Mouse (Mus musculus): ENCODE measurements around the gene Zfp108. TPM values are rescaled to one million over a fixed set of nuclear protein-coding genes. Genes with fewer than 3 reads are reported as not detected.

The Zfp108 gene
- total and polyA plus RNA-seq, 2 experiments from 2014 or later, result 3.1 to 13.0 TPM

DNA sequence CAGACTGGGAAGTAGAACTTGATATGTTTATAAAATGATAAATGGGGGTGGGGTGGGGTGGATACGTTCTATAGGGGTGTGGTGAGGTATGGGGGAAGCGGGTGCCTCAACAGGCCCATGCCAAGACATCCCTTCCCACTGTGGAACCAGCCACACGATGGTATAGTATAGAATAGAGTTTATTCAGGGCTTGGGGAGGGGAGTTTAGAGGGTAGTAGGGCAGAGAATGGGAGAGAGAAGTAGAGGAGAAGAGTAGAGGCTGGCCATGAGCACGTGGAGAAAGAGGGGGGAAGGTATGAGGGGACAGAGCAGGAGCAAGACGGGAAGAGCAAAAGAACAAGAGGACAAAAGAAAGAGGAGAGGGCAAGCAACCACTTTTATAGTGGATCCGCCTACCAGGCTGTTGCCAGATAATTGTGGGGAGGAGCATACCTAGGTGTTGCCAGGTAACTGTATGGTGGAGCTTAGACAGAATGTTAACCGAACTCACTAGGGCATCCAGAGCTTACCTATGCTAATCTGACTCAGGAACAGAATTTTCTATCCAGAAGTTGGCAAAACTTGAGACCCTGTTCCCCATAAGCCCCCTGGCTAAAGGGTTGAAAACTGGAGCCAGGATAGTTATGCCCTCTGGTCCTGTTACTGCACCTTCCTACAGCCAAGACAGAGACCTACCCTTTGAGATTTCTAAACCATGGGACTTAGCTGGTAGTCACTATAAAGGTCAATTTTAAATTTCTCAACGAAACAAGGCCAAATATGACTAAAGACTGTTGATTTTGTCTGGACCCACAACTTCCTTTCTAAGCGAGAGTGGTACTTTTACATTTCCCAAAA lies 597 bp upstream of the Zfp108 start:
- no peaks in the 10 kb centered on the region for H3K27me3 ChIP-seq (ENCODE audit: insufficient read depth, low read length)
- 64% methylated on average over 9 of the region's 9 CpGs for WGBS
- no peak for TF ChIP-seq CTCF (IDR thresholded peaks at IDR 0.05; ENCODE audit: low read depth)
- peak overlapping the region; percentile 53 for H3K4me3 ChIP-seq (ENCODE audit: low read depth, low read length)
- no peak overlapping the region for H3K9ac ChIP-seq
- H3K27ac ChIP-seq (ENCODE audit: low read depth, low read length), result no peak overlapping the region
- ATAC-seq (peak; percentile 17; the same call in 1 of the 2 replicates), DNase-seq (no peak)
- H3K4me1 ChIP-seq (ENCODE audit: insufficient read depth), result peaks cover 14% of the 10 kb centered on the region
- no peaks in the 10 kb centered on the region for H3K36me3 ChIP-seq (ENCODE audit: insufficient read depth)
- peak overlapping the region; percentile 71 for H3K4me2 ChIP-seq (ENCODE audit: low read depth)
- no peaks in the 10 kb centered on the region for H3K9me3 ChIP-seq (ENCODE audit: low read length)

GRCm38 (mm10) chr7:24259306-24259999 lies 4.9 kb downstream of the Zfp108 start:
- Histone ChIP-seq H3K9ac (no peak overlapping the region), H3K36me3 (ENCODE audit: insufficient read depth) (peaks cover 24% of the 10 kb centered on the region), H3K9me3 (ENCODE audit: low read length) (no peaks in the 10 kb centered on the region), H3K27ac (ENCODE audit: low read depth, low read length) (no peak overlapping the region), H3K4me2 (ENCODE audit: low read depth) (no peak overlapping the region), H3K4me1 (ENCODE audit: insufficient read depth) (peaks cover 10% of the 10 kb centered on the region), H3K27me3 (ENCODE audit: insufficient read depth, low read length) (no peaks in the 10 kb centered on the region), H3K4me3 (ENCODE audit: low read depth, low read length) (no peak overlapping the region)
- DNase-seq, result no peak
- no peak for ATAC-seq
- TF ChIP-seq CTCF (IDR thresholded peaks at IDR 0.05; ENCODE audit: low read depth), result no peak
- 91% methylated on average over 13 of the region's 13 CpGs for WGBS

DNA sequence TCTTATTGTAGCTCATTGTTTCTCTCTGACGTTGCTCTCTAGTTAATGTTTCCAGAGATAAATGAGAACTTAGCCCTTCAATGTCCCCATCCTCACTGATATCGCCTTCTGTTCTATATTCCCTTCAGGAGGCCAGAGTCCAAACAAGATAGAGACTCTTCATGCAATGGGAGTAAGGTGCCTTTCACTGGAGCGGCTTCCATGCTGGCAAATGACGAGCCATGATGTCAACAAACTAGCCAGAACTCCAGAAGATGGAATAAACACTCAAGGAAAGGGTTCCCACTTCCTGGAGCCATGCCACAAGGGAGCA lies 5.4 kb downstream of the Zfp108 start:
- Histone ChIP-seq H3K36me3 (ENCODE audit: insufficient read depth) (peaks cover 24% of the 10 kb centered on the region), H3K27ac (ENCODE audit: low read depth, low read length) (no peak overlapping the region), H3K4me2 (ENCODE audit: low read depth) (no peak overlapping the region), H3K9ac (no peak overlapping the region), H3K9me3 (ENCODE audit: low read length) (no peaks in the 10 kb centered on the region), H3K4me3 (ENCODE audit: low read depth, low read length) (no peak overlapping the region), H3K4me1 (ENCODE audit: insufficient read depth) (peaks cover 9% of the 10 kb centered on the region), H3K27me3 (ENCODE audit: insufficient read depth, low read length) (no peaks in the 10 kb centered on the region)
- ATAC-seq (no peak), DNase-seq (no peak)
- 92% methylated on average over 4 of the region's 4 CpGs for WGBS
- no peak for TF ChIP-seq CTCF (IDR thresholded peaks at IDR 0.05; ENCODE audit: low read depth)

- ATAC-seq (no peak), DNase-seq (no peak)
- H3K27me3 ChIP-seq (ENCODE audit: insufficient read depth, low read length), result no peaks in the 10 kb centered on the region
- H3K4me1 ChIP-seq (ENCODE audit: insufficient read depth), result peaks cover 4% of the 10 kb centered on the region; the same call in 1 of the 2 replicates
- no peaks in the 10 kb centered on the region for H3K36me3 ChIP-seq (ENCODE audit: insufficient read depth)
- H3K4me2 ChIP-seq (ENCODE audit: low read depth), result no peak overlapping the region
- H3K9me3 ChIP-seq (ENCODE audit: low read length), result no peaks in the 10 kb centered on the region
- 60% methylated on average over 24 of the region's 24 CpGs for WGBS
- H3K9ac ChIP-seq, result no peak overlapping the region
- no peak overlapping the region for H3K27ac ChIP-seq (ENCODE audit: low read depth, low read length)
- no peak overlapping the region for H3K4me3 ChIP-seq (ENCODE audit: low read depth, low read length)
- no peak for TF ChIP-seq CTCF (IDR thresholded peaks at IDR 0.05; ENCODE audit: low read depth)
These were observed 13.9 kb downstream of the Zfp108 start for GRCm38 (mm10) chr7:24268176-24269155.

DNA sequence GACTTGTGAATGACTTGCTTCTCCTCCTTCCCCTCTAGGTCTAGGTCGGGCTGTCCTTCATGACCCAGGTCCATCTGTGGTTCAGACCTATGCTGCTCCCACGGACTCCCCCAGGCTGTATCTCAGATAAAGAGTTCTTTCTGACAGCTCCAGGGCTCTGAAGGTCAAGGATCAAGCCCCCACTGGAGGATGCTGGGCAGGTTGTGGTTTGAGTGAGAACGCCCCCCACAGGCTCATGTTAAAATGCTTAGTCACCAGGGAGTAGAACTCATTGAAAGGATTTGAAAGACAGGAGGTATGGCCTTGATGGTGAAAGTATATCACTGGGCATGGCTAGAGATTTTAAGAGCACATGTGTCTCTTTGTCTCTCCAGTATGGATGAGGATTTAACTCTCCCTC lies 14.7 kb downstream of the Zfp108 start:
- peaks cover 6% of the 10 kb centered on the region; the same call in 1 of the 2 replicates for H3K36me3 ChIP-seq (ENCODE audit: insufficient read depth)
- no peak for TF ChIP-seq CTCF (IDR thresholded peaks at IDR 0.05; ENCODE audit: low read depth)
- H3K4me3 ChIP-seq (ENCODE audit: low read depth, low read length), result no peak overlapping the region
- ATAC-seq (no peak), DNase-seq (no peak)
- no peaks in the 10 kb centered on the region for H3K27me3 ChIP-seq (ENCODE audit: insufficient read depth, low read length)
- peaks cover 4% of the 10 kb centered on the region; the same call in 1 of the 2 replicates for H3K4me1 ChIP-seq (ENCODE audit: insufficient read depth)
- H3K4me2 ChIP-seq (ENCODE audit: low read depth), result no peak overlapping the region
- no peak overlapping the region for H3K27ac ChIP-seq (ENCODE audit: low read depth, low read length)
- 82% methylated on average over 3 of the region's 3 CpGs for WGBS
- no peaks in the 10 kb centered on the region for H3K9me3 ChIP-seq (ENCODE audit: low read length)
- H3K9ac ChIP-seq, result no peak overlapping the region

DNA sequence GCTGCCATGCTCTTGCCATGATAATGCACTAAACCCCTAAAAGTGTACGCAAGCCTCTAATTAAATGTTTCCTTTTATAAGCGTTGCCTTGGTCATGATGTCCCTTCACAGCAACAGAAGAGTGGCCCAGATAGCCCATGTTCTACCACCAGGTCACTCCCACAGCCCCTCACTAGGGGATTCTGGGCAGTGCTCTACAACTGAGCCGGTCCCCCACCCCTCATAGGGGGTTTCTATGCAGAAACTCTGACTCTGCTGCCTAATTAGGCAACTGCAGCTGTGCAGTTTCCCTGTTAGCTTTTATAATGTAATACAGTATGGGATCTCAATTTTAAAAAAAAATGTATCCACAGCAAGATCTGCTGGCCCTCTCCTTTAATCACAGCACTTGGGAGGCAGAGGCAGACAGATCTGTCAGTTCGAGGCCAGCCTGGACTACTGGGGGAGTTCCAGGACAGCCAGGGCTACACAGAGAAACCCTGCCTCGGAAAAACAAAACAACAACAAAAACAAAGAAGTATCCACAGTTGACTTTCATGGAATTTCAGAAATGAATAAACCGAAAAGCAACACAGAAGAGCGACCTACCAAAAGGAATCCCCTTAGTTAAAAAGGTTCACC lies 15.2 kb downstream of the Zfp108 start:
- no peak for TF ChIP-seq CTCF (IDR thresholded peaks at IDR 0.05; ENCODE audit: low read depth)
- Histone ChIP-seq H3K9me3 (ENCODE audit: low read length) (no peaks in the 10 kb centered on the region), H3K36me3 (ENCODE audit: insufficient read depth) (peaks cover 11% of the 10 kb centered on the region; the same call in 1 of the 2 replicates), H3K9ac (peak overlapping the region; percentile 60), H3K4me1 (ENCODE audit: insufficient read depth) (peaks cover 4% of the 10 kb centered on the region; the same call in 1 of the 2 replicates), H3K4me3 (ENCODE audit: low read depth, low read length) (peak overlapping the region; percentile 48), H3K27me3 (ENCODE audit: insufficient read depth, low read length) (no peaks in the 10 kb centered on the region), H3K4me2 (ENCODE audit: low read depth) (peak overlapping the region; percentile 78), H3K27ac (ENCODE audit: low read depth, low read length) (no peak overlapping the region)
- ATAC-seq (peak; percentile 42), DNase-seq (no peak)
- 35% methylated on average over 7 of the region's 7 CpGs for WGBS

Measured in forebrain, postnatal 0 days (tissue).